Mouse (Mus musculus): ENCODE measurements at regions not wholly inside any gene's neighbourhood (a gene's known extent, or its start where the extent isn't known, plus 50 kb on each side); places are given as distances from the start of the nearest gene placed in this dataset.
"Not testable (repeated sequence)": the region's sequence is repeated elsewhere in the genome, so short reads cannot be mapped to it uniquely, and the experiment has no call there.

- no peak for DNase-seq
Observed at GRCm38 (mm10) chr8:37239354-37239753, 245.9 kb downstream of the AI429214 start.

- DNase-seq: not testable (repeated sequence)
Observed at GRCm38 (mm10) chr8:37251234-37251633, 257.8 kb downstream of the AI429214 start.

- DNase-seq: no peak
Observed at GRCm38 (mm10) chr8:37291069-37291850, 297.9 kb downstream of the AI429214 start.
